In the genomic region with DNA sequence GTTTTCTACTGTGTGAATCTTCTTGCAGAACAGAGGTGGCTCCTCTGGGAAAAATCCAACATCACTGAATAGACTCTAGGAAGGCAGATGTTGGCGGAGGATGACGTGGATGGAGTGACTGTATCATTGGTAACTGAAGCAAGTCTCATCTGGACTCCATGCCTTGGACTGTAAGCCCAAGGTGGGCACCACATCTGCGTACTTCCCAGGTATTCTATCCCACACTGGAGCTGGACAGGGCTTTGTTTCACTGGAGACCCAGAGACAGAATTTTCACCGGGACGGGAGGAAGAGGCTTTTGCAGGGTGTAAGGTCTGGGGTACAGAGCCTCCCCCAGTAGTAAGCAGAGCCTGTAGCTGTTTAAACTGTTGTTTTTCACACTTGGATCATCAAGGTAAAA, we compare ENCODE assay signal across 22 mouse cellular contexts. TPM values are rescaled to one million over a fixed set of nuclear protein-coding genes. Genes with fewer than 3 reads are reported as not detected.
DNase-seq lines count a peak whose midpoint lies in the region; ATAC-seq lines count a peak whose summit lies in the region.
"Had no signal": no experiment of that assay in that cellular context is flagged by ENCODE, and none has a peak within 500 bp of the region (broad histone marks: within the 10 kb centered on the region; RNA-seq: fewer than 3 reads in every experiment).

No protein-coding gene starts in this region.

- peaks cover 10% of the 10 kb centered on the region; the same call in 1 of the 2 replicates for H3K4me1 ChIP-seq in heart, embryonic 10.5 days
- no peaks in the 10 kb centered on the region for H3K4me1 ChIP-seq in midbrain, embryonic 11.5 days (ENCODE audit: control insufficient read depth, insufficient read depth, low read length)
- no peaks in the 10 kb centered on the region for H3K4me1 ChIP-seq in midbrain, embryonic 15.5 days

- WGBS in heart, embryonic 10.5 days: 92% methylated on average over 5 of the region's 5 CpGs
- WGBS in midbrain, embryonic 11.5 days: 92% methylated on average over 5 of the region's 5 CpGs
- 95% methylated on average over 5 of the region's 5 CpGs for WGBS in midbrain, embryonic 15.5 days

- intact Hi-C loops in heart, postnatal 25 days (cut with DNase I): no loop called here

- H3K4me3 ChIP-seq in heart, embryonic 10.5 days: no peak overlapping the region
- H3K4me3 ChIP-seq in midbrain, embryonic 11.5 days (ENCODE audit: low read depth, low read length): no peak overlapping the region
- H3K4me3 ChIP-seq in midbrain, embryonic 15.5 days: no peak overlapping the region

- peak; percentile 79 for DNase-seq in heart, adult 11 months
- no peak for DNase-seq in heart, postnatal 25 days (ENCODE audit: low spot score)
- DNase-seq in heart, embryonic 10.5 days (ENCODE audit: low spot score): peak; percentile 68
- DNase-seq in heart, adult 8-10 months (ENCODE audit: low spot score): no peak
- DNase-seq in midbrain, embryonic 11.5 days (ENCODE audit: low spot score, missing footprints): peak; percentile 14
- DNase-seq: adrenal gland, adult 2 months; adrenal gland, adult 8-10 months; adrenal gland, postnatal 10 days; adrenal gland, postnatal 14 days; adrenal gland, postnatal 25 days; adrenal gland, postnatal 36 days; B cell, adult 2 months; cerebellum, adult 11 months; cerebellum, adult 11-12 months; cerebellum, adult 18-20 months had no signal

- H3K27me3 ChIP-seq in heart, embryonic 10.5 days (ENCODE audit: insufficient read depth, poor library complexity, severe bottlenecking): no peaks in the 10 kb centered on the region
- no peaks in the 10 kb centered on the region for H3K27me3 ChIP-seq in midbrain, embryonic 11.5 days (ENCODE audit: control insufficient read depth, insufficient read depth, low read length)
- no peaks in the 10 kb centered on the region for H3K27me3 ChIP-seq in midbrain, embryonic 15.5 days (replicated peaks)
- H3K27me3 ChIP-seq: CH12.LX, Patski had no signal

- H3K4me2 ChIP-seq in midbrain, embryonic 11.5 days: no peak overlapping the region
- H3K4me2 ChIP-seq in midbrain, embryonic 15.5 days: no peak overlapping the region

- ATAC-seq in midbrain, embryonic 11.5 days (ENCODE audit: low FRiP score): no peak
- no peak for ATAC-seq in midbrain, embryonic 15.5 days (replicated peaks)
- ATAC-seq: activated CD4-positive, CD25-positive, alpha-beta regulatory T cell, adult 4 months; CD4-positive, CD25-positive, alpha-beta regulatory T cell, adult 4 months; Patski had no signal

- no peaks in the 10 kb centered on the region for H3K36me3 ChIP-seq in heart, embryonic 10.5 days
- no peaks in the 10 kb centered on the region; the same call in 1 of the 2 replicates for H3K36me3 ChIP-seq in midbrain, embryonic 11.5 days (ENCODE audit: control insufficient read depth, insufficient read depth, low read length)
- H3K36me3 ChIP-seq in midbrain, embryonic 15.5 days (replicated peaks): no peaks in the 10 kb centered on the region
- H3K36me3 ChIP-seq: G1E had no signal

- no peak overlapping the region for H3K9ac ChIP-seq in midbrain, embryonic 11.5 days (ENCODE audit: low read length)
- no peak overlapping the region for H3K9ac ChIP-seq in midbrain, embryonic 15.5 days

- H3K27ac ChIP-seq in heart, embryonic 10.5 days: no peak overlapping the region
- no peak overlapping the region for H3K27ac ChIP-seq in midbrain, embryonic 11.5 days (ENCODE audit: low read depth, low read length)
- H3K27ac ChIP-seq in midbrain, embryonic 15.5 days: no peak overlapping the region

- no peaks in the 10 kb centered on the region for H3K9me3 ChIP-seq in heart, embryonic 10.5 days
- no peaks in the 10 kb centered on the region for H3K9me3 ChIP-seq in midbrain, embryonic 11.5 days (ENCODE audit: control insufficient read depth, low read length)
- no peaks in the 10 kb centered on the region for H3K9me3 ChIP-seq in midbrain, embryonic 15.5 days

RNA-seq across cellular contexts. Expression of a gene that starts 52.1 kb away (rescaled TPM):
- total RNA-seq in heart, postnatal 25 days (2021): not detected
- 33.2 and 82.1 TPM in 2 replicates for polyA plus RNA-seq in heart, embryonic 10.5 days (2016; fragmentation: Nextera tagmentation; extraction: Ambion mirVana)
- total RNA-seq in heart, adult 8-10 months (2022): not detected
- polyA plus RNA-seq in midbrain, embryonic 11.5 days (2014; fragmentation: Nextera tagmentation; extraction: Ambion mirVana): 22.9 and 23.2 TPM in 2 replicates
- polyA plus RNA-seq in midbrain, embryonic 15.5 days (2015; fragmentation: Nextera tagmentation; extraction: Ambion mirVana): 1.0 and 1.1 TPM in 2 replicates
- total RNA-seq: CH12.LX, MEL had no signal
- polyA plus RNA-seq: G1E had no signal

Comparison
In these comparisons a context has a peak if more than half of its experiments do, and no peak if none do; other contexts are left out.
1. DNase-seq: peak in heart, adult 11 months (single experiment), heart, embryonic 10.5 days (single experiment) and midbrain, embryonic 11.5 days (single experiment); none in heart, postnatal 25 days (single experiment) and heart, adult 8-10 months (single experiment).
2. RNA of a gene that starts 52.1 kb away (polyA plus RNA-seq): 33.2 to 82.1 TPM in heart, embryonic 10.5 days and 22.9 to 23.2 TPM in midbrain, embryonic 11.5 days; 1.0 to 1.1 TPM in midbrain, embryonic 15.5 days; every median in the first group is over 10 times any median in the second.